Mouse (Mus musculus): ENCODE results near the gene Fbxl16. TPM values are rescaled to one million over a fixed set of nuclear protein-coding genes. Genes with fewer than 3 reads are reported as not detected.

Gene Fbxl16
- polyA plus RNA-seq, 1 experiment from 2014 or later = 16.7 TPM

- 90% methylated on average over 4 of the region's 4 CpGs for WGBS
- Histone ChIP-seq H3K9me3 (no peaks in the 10 kb centered on the region), H3K4me1 (replicated peaks) (peaks cover 44% of the 10 kb centered on the region), H3K27ac (no peak overlapping the region), H3K36me3 (peaks cover 85% of the 10 kb centered on the region), H3K27me3 (ENCODE audit: insufficient read depth, poor library complexity, severe bottlenecking) (no peaks in the 10 kb centered on the region), H3K4me3 (peak overlapping the region; percentile 86)
- DNase-seq (ENCODE audit: low spot score) = no peak
Measured at GRCm38 (mm10) chr17:25843122-25843521, 34.2 kb downstream of the Fbxl16 start.

GRCm38 (mm10) chr17:25843636-25844395 lies 34.9 kb downstream of the Fbxl16 start:
- H3K27ac ChIP-seq = peak overlapping the region; percentile 95
- H3K27me3 ChIP-seq (ENCODE audit: insufficient read depth, poor library complexity, severe bottlenecking) = no peaks in the 10 kb centered on the region
- no peaks in the 10 kb centered on the region for H3K9me3 ChIP-seq
- WGBS = 4% methylated on average over 38 of the region's 38 CpGs
- DNase-seq (ENCODE audit: low spot score) = no peak
- peaks cover 85% of the 10 kb centered on the region for H3K36me3 ChIP-seq
- peak overlapping the region; percentile 86 for H3K4me3 ChIP-seq
- peaks cover 38% of the 10 kb centered on the region for H3K4me1 ChIP-seq (replicated peaks)

GRCm38 (mm10) chr17:25844396-25844901 lies 35.6 kb downstream of the Fbxl16 start, which contains the start of gene Rhot2:
Rhot2 (minus strand) TSS chr17:25844851.
- Histone ChIP-seq H3K4me1 (replicated peaks) (peaks cover 31% of the 10 kb centered on the region), H3K27ac (peak within 1 kb of the TSS; percentile 95), H3K27me3 (ENCODE audit: insufficient read depth, poor library complexity, severe bottlenecking) (no peaks in the 10 kb centered on the region), H3K36me3 (peaks cover 85% of the 10 kb centered on the region), H3K4me3 (peak within 1 kb of the TSS; percentile 86), H3K9me3 (no peaks in the 10 kb centered on the region)
- under 1% methylated on average over 21 of the region's 21 CpGs for WGBS
- DNase-seq (ENCODE audit: low spot score) = peak; percentile 93

- Histone ChIP-seq H3K27me3 (ENCODE audit: insufficient read depth, poor library complexity, severe bottlenecking) (no peaks in the 10 kb centered on the region), H3K36me3 (peaks cover 29% of the 10 kb centered on the region), H3K9me3 (no peaks in the 10 kb centered on the region), H3K4me1 (replicated peaks) (peaks cover 34% of the 10 kb centered on the region), H3K4me3 (peak overlapping the region; percentile 82), H3K27ac (peak overlapping the region; percentile 96)
- 91% methylated on average over 6 of the region's 6 CpGs for WGBS
- no peak for DNase-seq (ENCODE audit: low spot score)
Measured at GRCm38 (mm10) chr17:25860229-25860628, 51.3 kb downstream of the Fbxl16 start.

GRCm38 (mm10) chr17:25860832-25861703 lies 52.2 kb downstream of the Fbxl16 start, which contains the start of gene Wdr90:
Wdr90 (minus strand) TSS chr17:25861501.
- peak; percentile 93 for DNase-seq (ENCODE audit: low spot score)
- 3% methylated on average over 65 of the region's 65 CpGs for WGBS
- H3K9me3 ChIP-seq = no peaks in the 10 kb centered on the region
- H3K36me3 ChIP-seq = peaks cover 20% of the 10 kb centered on the region
- peak within 1 kb of the TSS; percentile 82 for H3K4me3 ChIP-seq
- H3K27me3 ChIP-seq (ENCODE audit: insufficient read depth, poor library complexity, severe bottlenecking) = no peaks in the 10 kb centered on the region
- H3K4me1 ChIP-seq (replicated peaks) = peaks cover 34% of the 10 kb centered on the region
- H3K27ac ChIP-seq = peak within 1 kb of the TSS; percentile 96

GRCm38 (mm10) chr17:25861704-25862612 lies 53.1 kb downstream of the Fbxl16 start:
- Histone ChIP-seq H3K9me3 (no peaks in the 10 kb centered on the region), H3K27me3 (ENCODE audit: insufficient read depth, poor library complexity, severe bottlenecking) (no peaks in the 10 kb centered on the region), H3K4me3 (peak overlapping the region; percentile 82), H3K4me1 (replicated peaks) (peaks cover 38% of the 10 kb centered on the region), H3K27ac (peak overlapping the region; percentile 96), H3K36me3 (peaks cover 16% of the 10 kb centered on the region)
- 16% methylated on average over 6 of the region's 6 CpGs for WGBS
- no peak for DNase-seq (ENCODE audit: low spot score)

GRCm38 (mm10) chr17:25863681-25864080 lies 54.8 kb downstream of the Fbxl16 start:
- DNase-seq (ENCODE audit: low spot score) = no peak
- H3K9me3 ChIP-seq = no peaks in the 10 kb centered on the region
- peaks cover 7% of the 10 kb centered on the region; the same call in 1 of the 2 replicates for H3K36me3 ChIP-seq
- 0 out of 2 replicates have a peak, but pooled peaks cover 2% of the 10 kb centered on the region for H3K27me3 ChIP-seq (ENCODE audit: insufficient read depth, poor library complexity, severe bottlenecking)
- H3K4me3 ChIP-seq = no peak overlapping the region
- peaks cover 55% of the 10 kb centered on the region for H3K4me1 ChIP-seq (replicated peaks)
- H3K27ac ChIP-seq = no peak overlapping the region
- WGBS = 92% methylated on average over 6 of the region's 6 CpGs

- no peak for DNase-seq (ENCODE audit: low spot score)
- peaks cover 58% of the 10 kb centered on the region for H3K4me1 ChIP-seq (replicated peaks)
- no peak overlapping the region for H3K27ac ChIP-seq
- 90% methylated on average over 14 of the region's 14 CpGs for WGBS
- H3K36me3 ChIP-seq = peaks cover under 1% of the 10 kb centered on the region; the same call in 1 of the 2 replicates
- no peaks in the 10 kb centered on the region for H3K9me3 ChIP-seq
- H3K4me3 ChIP-seq = no peak overlapping the region; the same call in 1 of the 2 replicates
- 0 out of 2 replicates have a peak, but pooled peaks cover 2% of the 10 kb centered on the region for H3K27me3 ChIP-seq (ENCODE audit: insufficient read depth, poor library complexity, severe bottlenecking)
Measured at GRCm38 (mm10) chr17:25864311-25864710, 55.4 kb downstream of the Fbxl16 start.

- Histone ChIP-seq H3K9me3 (no peaks in the 10 kb centered on the region), H3K27me3 (ENCODE audit: insufficient read depth, poor library complexity, severe bottlenecking) (0 out of 2 replicates have a peak, but pooled peaks cover 2% of the 10 kb centered on the region), H3K4me3 (no peak overlapping the region), H3K4me1 (replicated peaks) (peaks cover 49% of the 10 kb centered on the region), H3K36me3 (no peaks in the 10 kb centered on the region), H3K27ac (no peak overlapping the region)
- no peak for DNase-seq (ENCODE audit: low spot score)
- WGBS = 89% methylated on average over 11 of the region's 11 CpGs
Measured at GRCm38 (mm10) chr17:25865288-25865687, 56.4 kb downstream of the Fbxl16 start.

- Histone ChIP-seq H3K4me3 (no peak overlapping the region; the same call in 1 of the 2 replicates), H3K4me1 (replicated peaks) (peaks cover 41% of the 10 kb centered on the region), H3K36me3 (no peaks in the 10 kb centered on the region), H3K27me3 (ENCODE audit: insufficient read depth, poor library complexity, severe bottlenecking) (0 out of 2 replicates have a peak, but pooled peaks cover 2% of the 10 kb centered on the region), H3K9me3 (no peaks in the 10 kb centered on the region), H3K27ac (no peak overlapping the region)
- no peak for DNase-seq (ENCODE audit: low spot score)
- 93% methylated on average over 3 of the region's 3 CpGs for WGBS
Measured at GRCm38 (mm10) chr17:25866172-25866571, 57.3 kb downstream of the Fbxl16 start.

- WGBS = 17% methylated on average over 7 of the region's 7 CpGs
Measured at GRCm38 (mm10) chr17:25867509-25867835, 58.6 kb downstream of the Fbxl16 start.

More at GRCm38 (mm10) chr17:25867509-25867835, 58.6 kb downstream of the Fbxl16 start:
- Histone ChIP-seq H3K27me3 (ENCODE audit: insufficient read depth, poor library complexity, severe bottlenecking) (0 out of 2 replicates have a peak, but pooled peaks cover 2% of the 10 kb centered on the region), H3K27ac (peak overlapping the region; percentile 85; the same call in 1 of the 2 replicates), H3K36me3 (no peaks in the 10 kb centered on the region), H3K9me3 (no peaks in the 10 kb centered on the region), H3K4me3 (peak overlapping the region; percentile 90), H3K4me1 (replicated peaks) (peaks cover 29% of the 10 kb centered on the region)
- DNase-seq (ENCODE audit: low spot score) = no peak

All from hindbrain, embryonic 10.5 days (tissue).